Mouse (Mus musculus) lung, postnatal 0 days (tissue): Measurements from ENCODE around the gene Stpg3.

Experiments used
- CTCF ChIP-seq: IDR thresholded peaks from 2 replicates; pipeline ENCODE4 v1.5.1; 2016; ENCODE audit warnings: antibody characterized with exemption, mild to moderate bottlenecking
- EP300 ChIP-seq: IDR thresholded peaks from 2 replicates; pipeline ENCODE4 v1.6.1; 2016; ENCODE audit warnings: antibody characterized with exemption, mild to moderate bottlenecking, control low read depth

GRCm38 (mm10) chr2:25213266-25213865, 1.1 kb downstream of the Stpg3 start:
- no peak for TF ChIP-seq EP300
- no peak for TF ChIP-seq CTCF
